Mouse (Mus musculus): Measurements from ENCODE around the gene Lcn4. TPM values are rescaled to one million over a fixed set of nuclear protein-coding genes. Genes with fewer than 3 reads are reported as not detected.
A peak's percentile ranks its signal among the peaks of the same experiment; 100 is the strongest.

Gene Lcn4
- total RNA-seq, 2 experiments from 2014 or later, result not detected

GRCm38 (mm10) chr2:26635489-26636324, 35.4 kb downstream of the Lcn4 start:
- intact Hi-C loops (cut with DNase I), result no loop called here

GRCm38 (mm10) chr2:26634629-26635488, 36.2 kb downstream of the Lcn4 start:
- DNase-seq, result peak in 1 of 2 experiments; percentile 40
- intact Hi-C loops (cut with DNase I), result no loop called here

More at GRCm38 (mm10) chr2:26635489-26636324, 35.4 kb downstream of the Lcn4 start:
- DNase-seq, result no peak

GRCm38 (mm10) chr2:26633953-26634530, 37.0 kb downstream of the Lcn4 start:
- DNase-seq, result no peak
- intact Hi-C loops (cut with DNase I), result no loop called here

- no peak for DNase-seq
- intact Hi-C loops (cut with DNase I), result no loop called here
These were observed 38.3 kb downstream of the Lcn4 start for GRCm38 (mm10) chr2:26632541-26633395.

DNA sequence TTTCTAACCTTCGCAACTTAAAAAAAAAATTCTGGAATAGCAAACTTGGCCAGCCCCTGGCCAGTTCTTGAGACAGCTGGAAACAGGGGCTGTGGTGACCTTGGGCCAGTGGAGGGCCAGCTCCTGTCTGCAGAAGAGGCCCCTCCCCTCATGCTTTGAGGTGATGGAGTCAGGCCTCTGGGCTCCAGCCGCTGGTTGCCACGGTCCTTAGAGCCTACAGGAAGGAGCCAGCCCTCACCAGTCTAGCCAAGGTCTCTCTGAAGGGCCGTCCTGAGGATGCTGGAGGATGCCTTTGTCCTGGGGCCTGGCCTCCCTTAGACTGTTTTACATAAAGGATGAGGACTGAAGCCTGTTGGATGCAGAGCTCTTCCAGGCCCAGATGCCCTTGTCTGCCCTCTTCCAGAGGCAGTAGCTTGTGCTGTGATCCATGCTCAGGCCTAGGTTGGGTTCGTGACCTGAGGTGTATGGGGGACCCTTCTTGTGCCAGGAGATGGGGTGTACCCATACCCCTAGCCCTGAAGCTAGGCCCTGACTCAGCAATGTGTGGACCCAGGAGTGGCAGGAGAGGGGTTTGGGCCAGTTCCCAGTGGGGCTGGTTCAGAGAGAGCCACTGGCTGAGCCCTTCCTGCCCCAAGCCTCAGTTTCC, 42.2 kb downstream of the Lcn4 start:
- DNase-seq, result no peak
- intact Hi-C loops (cut with DNase I), result no loop called here

DNA sequence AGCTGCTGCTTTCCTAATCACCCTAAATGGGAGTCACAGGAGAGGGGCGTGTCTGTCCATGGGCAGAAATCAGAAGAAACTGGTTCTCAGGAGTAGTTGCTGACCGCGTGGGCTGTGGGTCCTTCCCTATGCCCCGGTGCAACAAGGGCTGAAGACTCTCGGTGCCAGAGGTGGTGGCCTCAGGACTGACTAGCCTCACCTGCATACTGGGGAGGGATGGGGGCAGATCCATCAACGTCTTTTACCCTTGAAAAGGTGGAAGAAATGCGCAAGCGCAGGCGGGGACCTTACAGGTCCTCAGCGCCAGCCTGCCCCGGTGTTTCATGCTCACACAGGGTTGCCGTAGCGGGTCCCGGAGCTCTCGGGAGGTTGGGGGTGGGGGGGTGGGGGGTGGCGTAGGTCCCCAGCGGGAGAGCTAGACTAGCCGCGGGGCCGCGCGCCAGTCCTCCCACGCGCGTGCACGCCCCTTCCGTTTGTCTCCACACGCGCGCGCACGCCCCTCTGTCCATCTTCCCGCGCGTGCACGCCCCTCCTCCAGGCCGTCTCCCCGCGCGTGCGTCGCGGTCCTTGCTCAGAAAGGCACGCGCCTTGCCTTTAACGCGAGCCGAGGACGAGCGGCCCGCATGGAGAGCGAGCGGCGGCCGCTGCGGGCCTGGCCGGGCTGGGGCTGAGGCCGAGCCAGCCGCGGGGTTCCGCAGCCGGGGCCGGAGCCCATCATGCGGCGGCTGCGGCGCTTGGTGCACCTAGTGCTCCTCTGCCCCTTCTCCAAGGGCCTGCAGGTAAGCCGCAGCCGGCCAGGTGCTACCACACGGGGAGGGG, 43.0 kb downstream of the Lcn4 start, which contains the start of gene Fam69b:
Fam69b (plus strand) TSS at position 537 of the 819 bp plus-strand sequence.
- intact Hi-C loops (cut with DNase I), result no loop called here
- DNase-seq, result peak; percentile 81

DNA sequence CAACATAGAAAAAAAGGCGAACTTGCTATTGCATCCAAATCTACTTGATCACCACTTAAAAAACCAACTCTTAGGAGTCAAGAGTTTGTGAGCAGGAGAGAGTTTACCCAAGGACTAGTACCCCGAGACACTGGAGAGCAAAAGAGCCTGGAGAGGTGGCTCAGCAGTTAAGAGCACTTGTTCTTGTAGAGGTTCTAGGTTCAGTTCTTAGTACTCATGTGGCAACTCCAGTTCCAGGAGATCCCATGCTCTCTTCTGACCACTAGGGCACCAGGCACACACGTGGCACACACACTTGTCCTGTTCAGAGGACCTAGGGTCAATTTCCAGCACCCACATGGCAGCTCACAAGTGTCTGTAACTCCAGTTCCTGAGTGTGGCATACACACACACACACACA, 45.0 kb downstream of the Lcn4 start:
- DNase-seq, result no peak
- intact Hi-C loops (cut with DNase I), result no loop called here

- no peak for DNase-seq
- intact Hi-C loops (cut with DNase I), result no loop called here
These were observed 45.7 kb downstream of the Lcn4 start for GRCm38 (mm10) chr2:26625419-26625818.

- intact Hi-C loops (cut with DNase I), result no loop called here
- no peak for DNase-seq
These were observed 48.1 kb downstream of the Lcn4 start for GRCm38 (mm10) chr2:26622984-26623383.

GRCm38 (mm10) chr2:26621246-26621645, 49.8 kb downstream of the Lcn4 start:
- DNase-seq, result no peak
- intact Hi-C loops (cut with DNase I), result no loop called here

- intact Hi-C loops (cut with DNase I), result no loop called here
- DNase-seq, result no peak
These were observed 53.2 kb downstream of the Lcn4 start for GRCm38 (mm10) chr2:26617928-26618327.

Other genes with a start within 250 kb of the Lcn4 start
- gene Sec16a, start 226.1 kb downstream of the Lcn4 start, total RNA-seq (2021), result 10 to 100 TPM; 38.2 to 45.5 TPM
- gene Notch1, start 154.6 kb downstream of the Lcn4 start, total RNA-seq (2021), result 10 to 100 TPM; 54.0 to 54.3 TPM
- 100 to 1,000 TPM; 325 to 346 TPM for gene Egfl7, start 91.3 kb downstream of the Lcn4 start, total RNA-seq (2021)
- under 1 TPM in 1 of 2 experiments, not detected in 1; 0.36 TPM for gene Gm20532, start 84.6 kb downstream of the Lcn4 start, total RNA-seq (2021)
- 10 to 100 TPM; 53.3 to 78.7 TPM for gene Agpat2, start 66.9 kb downstream of the Lcn4 start, total RNA-seq (2021)
- 10 to 100 TPM; 13.8 to 16.8 TPM for gene Fam69b, start 42.8 kb downstream of the Lcn4 start, total RNA-seq (2021)
- not detected for gene Abo, start 193.7 kb upstream of the Lcn4 start, total RNA-seq (2021)
- 10 to 100 TPM; 14.7 to 16.8 TPM for gene Surf6, start 231.6 kb upstream of the Lcn4 start, total RNA-seq (2021)
- 10 to 100 TPM; 29.3 to 37.7 TPM for gene Med22, start 239.4 kb upstream of the Lcn4 start, total RNA-seq (2021)
- 100 to 1,000 TPM; 364 to 371 TPM for gene Rpl7a, start 239.5 kb upstream of the Lcn4 start, total RNA-seq (2021)
- 10 to 100 TPM; 15.9 TPM for gene Surf2, start 245.1 kb upstream of the Lcn4 start, total RNA-seq (2021)
- 10 to 100 TPM; 48.0 to 54.1 TPM for gene Surf1, start 245.2 kb upstream of the Lcn4 start, total RNA-seq (2021)